In the genomic region with DNA sequence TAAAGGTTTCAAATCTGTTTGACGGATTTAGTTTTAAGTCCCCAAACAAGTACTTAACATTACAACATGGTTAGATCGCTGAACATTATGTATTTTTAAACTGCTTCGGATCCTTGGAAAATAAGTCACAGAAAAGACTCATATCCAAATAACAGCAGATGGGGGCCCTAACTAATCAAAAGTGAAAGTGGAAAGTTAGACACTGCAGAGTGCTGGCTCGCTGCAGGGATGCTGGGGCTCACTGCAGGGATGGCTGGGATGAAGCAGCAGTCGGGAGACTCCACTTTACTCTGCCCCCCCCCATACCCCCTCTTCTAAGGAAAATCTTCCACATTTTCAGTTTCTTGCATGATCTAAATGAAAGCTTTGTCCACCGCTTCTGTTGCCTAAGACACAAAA, we compare ENCODE assay signal across 8 mouse cellular contexts.
DNase-seq lines count a peak whose midpoint lies in the region; ATAC-seq lines count a peak whose summit lies in the region.

No protein-coding gene starts in this region.

- no peak for ATAC-seq in embryonic facial prominence, embryonic 12.5 days (ENCODE audit: insufficient number of reproducible peaks, insufficient read depth, low FRiP score, low TSS enrichment)

- WGBS in embryonic facial prominence, embryonic 12.5 days, result 77% methylated on average over 6 of the region's 6 CpGs
- 86% methylated on average over 6 of the region's 6 CpGs for WGBS in embryonic facial prominence, embryonic 10.5 days
- WGBS in hindbrain, embryonic 10.5 days, result 89% methylated on average over 6 of the region's 6 CpGs

- H3K4me1 ChIP-seq in embryonic facial prominence, embryonic 12.5 days, result peaks cover 25% of the 10 kb centered on the region; the same call in 1 of the 2 replicates
- peaks cover 15% of the 10 kb centered on the region for H3K4me1 ChIP-seq in embryonic facial prominence, embryonic 10.5 days
- H3K4me1 ChIP-seq in hindbrain, embryonic 10.5 days (replicated peaks), result peaks cover 5% of the 10 kb centered on the region

- H3K9me3 ChIP-seq in embryonic facial prominence, embryonic 12.5 days, result no peaks in the 10 kb centered on the region
- H3K9me3 ChIP-seq in embryonic facial prominence, embryonic 10.5 days, result no peaks in the 10 kb centered on the region
- 0 out of 2 replicates have a peak, but pooled peaks cover 12% of the 10 kb centered on the region for H3K9me3 ChIP-seq in hindbrain, embryonic 10.5 days

- no peaks in the 10 kb centered on the region; the same call in 1 of the 2 replicates for H3K36me3 ChIP-seq in embryonic facial prominence, embryonic 12.5 days
- peaks cover 7% of the 10 kb centered on the region for H3K36me3 ChIP-seq in embryonic facial prominence, embryonic 10.5 days (replicated peaks)
- peaks cover 11% of the 10 kb centered on the region; the same call in 1 of the 2 replicates for H3K36me3 ChIP-seq in hindbrain, embryonic 10.5 days

- no peak overlapping the region for H3K9ac ChIP-seq in embryonic facial prominence, embryonic 12.5 days

- H3K27ac ChIP-seq in embryonic facial prominence, embryonic 12.5 days, result 0 out of 2 replicates have a peak overlapping the region, but pooled peaks have one; percentile 50
- H3K27ac ChIP-seq in embryonic facial prominence, embryonic 10.5 days (replicated peaks), result no peak overlapping the region
- no peak overlapping the region for H3K27ac ChIP-seq in hindbrain, embryonic 10.5 days

- no peak overlapping the region for H3K4me2 ChIP-seq in embryonic facial prominence, embryonic 12.5 days (replicated peaks)

- no peak overlapping the region for H3K4me3 ChIP-seq in embryonic facial prominence, embryonic 12.5 days
- H3K4me3 ChIP-seq in embryonic facial prominence, embryonic 10.5 days, result no peak overlapping the region
- no peak overlapping the region for H3K4me3 ChIP-seq in hindbrain, embryonic 10.5 days

- no peak for DNase-seq in embryonic facial prominence, embryonic 10.5 days (ENCODE audit: low spot score)
- DNase-seq in thymus, postnatal 14 days, result peak; percentile 26
- no peak for DNase-seq in thymus, postnatal 10 days (ENCODE audit: low spot score in 2 of 2)
- peak; percentile 17 to 26 for DNase-seq in kidney, postnatal 36 days
- no peak for DNase-seq in spleen, postnatal 14 days (ENCODE audit: low spot score in 2 of 2)
- DNase-seq in hindbrain, embryonic 10.5 days (ENCODE audit: low spot score), result no peak
- DNase-seq in T-cell, adult 2 months (ENCODE audit: low spot score), result no peak

- H3K27me3 ChIP-seq in embryonic facial prominence, embryonic 12.5 days, result no peaks in the 10 kb centered on the region
- no peaks in the 10 kb centered on the region for H3K27me3 ChIP-seq in embryonic facial prominence, embryonic 10.5 days (replicated peaks; ENCODE audit: low read depth, poor library complexity, severe bottlenecking)
- H3K27me3 ChIP-seq in hindbrain, embryonic 10.5 days (ENCODE audit: insufficient read depth, poor library complexity, severe bottlenecking), result no peaks in the 10 kb centered on the region

Comparison
In these comparisons a context has a peak if more than half of its experiments do, and no peak if none do; other contexts are left out.
1. DNase-seq: peak in thymus, postnatal 14 days (single experiment) and kidney, postnatal 36 days (2 of 2); none in embryonic facial prominence, embryonic 10.5 days (single experiment), thymus, postnatal 10 days (0 of 2), spleen, postnatal 14 days (0 of 2), hindbrain, embryonic 10.5 days (single experiment) and T-cell, adult 2 months (single experiment).